Mouse (Mus musculus) lung, adult 2 months (tissue): ENCODE results near the gene 4930583I09Rik. TPM values are rescaled to one million over a fixed set of nuclear protein-coding genes. Genes with fewer than 3 reads are reported as not detected.

Experiments used
- DNase-seq: peaks from one replicate; pipeline ENCODE4 v3.0.0; 2022
- H3K4me1 ChIP-seq: fragments of 200-500 bp; 2 replicates; pipeline ENCODE4 v1.6.1; 2011; ENCODE audit warnings: low read length; ENCODE audit not compliant: control insufficient read depth, insufficient read depth
- H3K4me3 ChIP-seq: fragments of 200-500 bp; replicated peaks from 2 replicates; pipeline ENCODE3; 2011; ENCODE audit warnings: low read depth, mild to moderate bottlenecking, control low read depth, low read length; ENCODE audit errors: extremely low read depth
- CTCF ChIP-seq: fragments of 200-500 bp; IDR thresholded peaks from 2 replicates; pipeline ENCODE4 v1.5.1; 2011; ENCODE audit warnings: mild to moderate bottlenecking, low read length, control low read depth; ENCODE audit not compliant: insufficient read depth
- POLR2A ChIP-seq: fragments of 200-500 bp; IDR thresholded peaks from 2 replicates; pipeline ENCODE4 v1.6.1; 2011; ENCODE audit warnings: low read depth, mild to moderate bottlenecking, control low read depth, low read length, borderline replicate concordance; ENCODE audit errors: extremely low read depth
- WGBS: fragments of 180-500 bp; shearing (Covaris S2); methylation state at CpG from one replicate; pipeline ENCODE4 v1.1.7; 2018; 5-methylcytosine and 5-hydroxymethylcytosine counted together
- polyA plus RNA-seq: library from polyadenylated mRNA; depleted of rRNA; stranded (reverse); fragments of >200 nt; gene quantifications from 2 replicates; pipeline ENCODE4 v1.2.3, GENCODE M21; 2012; rRNA removed

4930583I09Rik gene
- polyA plus RNA-seq: not detected in 2 replicates

DNA sequence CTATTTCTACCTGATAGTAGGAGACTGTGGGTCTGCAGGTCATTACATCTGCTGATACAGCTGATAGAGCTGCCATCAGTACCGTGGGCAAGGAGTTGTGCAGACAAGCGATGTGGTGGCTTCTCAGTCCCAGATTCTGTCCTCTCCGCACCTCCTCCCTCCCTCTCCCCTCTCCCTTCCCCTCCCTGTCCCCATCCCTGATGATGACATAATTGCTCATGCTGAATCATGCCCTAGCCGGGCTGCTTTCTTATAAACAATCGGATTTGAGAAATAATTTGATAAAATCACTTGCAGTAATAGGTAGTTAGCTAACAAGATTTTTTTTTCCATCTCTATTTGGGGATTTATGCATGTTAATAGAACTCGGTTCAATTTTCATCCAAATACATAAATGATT lies at the start of gene 4930583I09Rik:
Gene 4930583I09Rik, minus strand, starts transcription at position 144 of the 400 bp plus-strand sequence.
- no peak for DNase-seq
- TF ChIP-seq POLR2A (no peak), CTCF (no peak)
- no peaks in the 10 kb centered on the region for H3K4me1 ChIP-seq
- WGBS: 54% methylated on average over 6 of the region's 6 CpGs
- H3K4me3 ChIP-seq: no peak within 1 kb of the TSS

DNA sequence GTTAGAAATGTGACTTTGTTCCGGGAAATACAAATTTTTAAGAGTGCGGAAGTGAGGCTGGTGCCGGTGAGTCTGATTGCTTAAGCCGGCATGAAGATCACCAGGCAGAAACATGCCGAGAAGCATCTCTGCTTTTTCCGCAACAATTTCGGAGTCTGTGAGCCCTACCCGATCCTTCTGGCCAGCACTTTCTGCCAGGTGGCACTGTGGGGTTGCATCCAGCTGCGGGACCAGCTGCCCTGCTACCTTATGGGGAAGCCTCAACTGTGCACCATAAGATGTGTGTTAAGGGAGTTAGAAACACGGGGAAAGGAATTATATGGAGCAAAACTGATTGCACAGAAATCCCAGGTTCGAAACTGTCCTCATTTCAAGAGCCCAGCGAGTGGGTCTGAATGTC lies 40.2 kb upstream of the 4930583I09Rik start:
- Histone ChIP-seq H3K4me1 (no peaks in the 10 kb centered on the region), H3K4me3 (no peak overlapping the region)
- TF ChIP-seq POLR2A (no peak), CTCF (no peak)
- WGBS: 85% methylated on average over 12 of the region's 12 CpGs
- DNase-seq: no peak

DNA sequence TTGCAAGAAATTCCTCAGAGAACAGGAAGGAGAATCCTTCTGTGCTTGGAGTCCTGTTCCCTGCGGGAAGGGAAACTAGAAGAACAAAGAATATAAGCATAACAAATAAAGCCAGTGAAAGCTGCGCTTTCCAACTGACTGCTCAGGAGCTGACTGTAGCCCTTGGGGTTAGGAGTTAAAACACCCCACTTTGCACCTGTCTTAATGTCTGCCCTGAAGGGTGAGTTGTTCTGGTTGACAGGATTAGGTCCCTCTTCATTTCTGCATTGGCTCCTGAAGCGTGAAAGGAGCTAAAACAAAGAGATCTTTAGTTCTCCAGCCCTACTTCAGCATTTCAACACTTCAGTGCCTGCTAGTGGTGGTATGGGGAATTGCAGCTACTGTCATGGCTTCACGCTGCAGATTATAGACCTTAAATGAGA lies 37.8 kb upstream of the 4930583I09Rik start:
- no peak for TF ChIP-seq POLR2A
- TF ChIP-seq CTCF: peak; percentile 59
- no peak overlapping the region for H3K4me3 ChIP-seq
- no peaks in the 10 kb centered on the region for H3K4me1 ChIP-seq
- DNase-seq: peak; percentile 50
- 33% methylated on average over 4 of the region's 4 CpGs for WGBS

DNA sequence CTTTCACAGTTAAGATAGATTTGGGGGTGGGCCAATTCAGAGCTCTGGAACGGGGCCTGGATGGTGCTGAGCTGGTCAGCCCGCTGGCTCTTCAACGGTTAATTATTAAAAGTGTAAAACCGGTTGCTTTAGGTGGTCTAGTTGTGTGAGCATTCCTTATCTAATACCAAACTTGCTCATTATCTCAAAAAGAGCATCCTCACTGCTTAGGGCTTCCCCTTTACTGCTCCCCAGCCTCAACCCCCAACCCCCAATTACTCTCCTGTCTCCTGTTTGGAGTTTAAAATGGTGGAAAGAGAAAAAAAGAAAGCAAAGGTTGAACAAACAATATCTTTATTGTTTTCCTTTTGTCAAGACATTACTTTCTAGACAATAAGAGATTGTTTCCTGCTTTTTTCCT lies 27.9 kb upstream of the 4930583I09Rik start:
- no peak for DNase-seq
- H3K4me1 ChIP-seq: no peaks in the 10 kb centered on the region
- TF ChIP-seq CTCF (no peak), POLR2A (no peak)
- no peak overlapping the region for H3K4me3 ChIP-seq
- 58% methylated on average over 4 of the region's 4 CpGs for WGBS

DNA sequence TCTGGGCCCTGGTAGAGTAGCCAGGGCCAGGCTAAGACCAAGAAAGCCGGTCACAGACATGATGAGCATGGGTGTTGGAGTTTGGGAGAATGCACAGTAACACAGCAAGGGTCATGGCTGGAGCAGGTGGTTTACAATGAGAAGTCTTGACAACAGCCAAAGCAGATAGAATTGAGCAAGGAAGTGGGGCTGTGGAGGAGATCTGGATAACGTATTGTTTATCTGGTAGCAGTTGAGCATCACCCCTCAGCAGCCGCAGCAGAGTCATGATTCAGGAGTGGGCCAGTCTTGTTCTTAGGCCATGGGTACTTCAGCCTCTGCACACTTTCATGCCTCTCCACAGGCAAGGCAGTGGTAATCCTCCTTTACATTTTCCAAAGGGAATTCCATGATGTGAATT lies 25.1 kb upstream of the 4930583I09Rik start:
- 71% methylated on average over 3 of the region's 3 CpGs for WGBS

DNA sequence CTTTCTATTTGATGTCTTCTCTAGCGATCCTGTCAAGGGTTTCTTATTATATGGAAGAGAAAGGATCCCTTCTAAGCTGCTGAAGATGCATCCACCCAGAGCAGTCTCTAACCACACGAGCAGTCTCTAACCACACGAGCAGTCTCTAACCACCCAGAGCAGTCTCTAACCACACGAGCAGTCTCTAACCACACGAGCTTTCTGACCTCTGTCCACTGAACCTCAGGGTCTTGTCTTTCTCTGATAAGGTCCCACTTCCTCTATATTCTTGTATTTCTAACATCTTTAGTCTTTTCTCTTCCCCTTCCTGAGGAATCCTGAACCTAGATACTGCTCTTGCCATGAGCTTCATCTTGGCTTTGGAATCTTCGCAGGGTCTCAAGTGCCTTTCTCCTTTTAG lies 23.0 kb upstream of the 4930583I09Rik start:
- Histone ChIP-seq H3K4me1 (no peaks in the 10 kb centered on the region), H3K4me3 (no peak overlapping the region)
- TF ChIP-seq CTCF (no peak), POLR2A (no peak)
- 69% methylated on average over 6 of the region's 6 CpGs for WGBS
- DNase-seq: no peak

More for the DNA sequence above, 25.1 kb upstream of the 4930583I09Rik start:
- TF ChIP-seq POLR2A: no peak
- TF ChIP-seq CTCF: no peak
- Histone ChIP-seq H3K4me1 (no peaks in the 10 kb centered on the region), H3K4me3 (no peak overlapping the region)
- DNase-seq: no peak

DNA sequence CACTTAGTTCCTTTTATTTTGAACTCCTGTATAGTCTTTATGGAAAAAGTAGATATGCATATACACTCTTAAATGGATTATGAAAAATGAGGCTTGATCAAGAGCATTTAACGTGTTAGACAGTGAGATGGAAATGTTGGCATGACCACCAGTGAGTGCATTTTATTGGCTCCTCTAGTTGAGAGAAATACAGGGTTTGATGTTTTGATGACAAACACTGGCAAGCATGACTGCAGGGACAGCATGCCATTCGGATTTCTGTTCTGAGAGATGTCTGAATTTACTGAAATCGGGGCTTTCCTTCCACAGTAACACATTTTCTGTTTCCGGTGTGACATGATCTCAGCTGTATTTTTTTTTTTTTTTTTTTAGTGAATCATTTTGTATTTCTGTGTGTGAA lies 12.2 kb upstream of the 4930583I09Rik start:
- TF ChIP-seq CTCF: no peak
- Histone ChIP-seq H3K4me1 (no peaks in the 10 kb centered on the region), H3K4me3 (no peak overlapping the region)
- DNase-seq: no peak
- WGBS: 78% methylated on average over 4 of the region's 4 CpGs

DNA sequence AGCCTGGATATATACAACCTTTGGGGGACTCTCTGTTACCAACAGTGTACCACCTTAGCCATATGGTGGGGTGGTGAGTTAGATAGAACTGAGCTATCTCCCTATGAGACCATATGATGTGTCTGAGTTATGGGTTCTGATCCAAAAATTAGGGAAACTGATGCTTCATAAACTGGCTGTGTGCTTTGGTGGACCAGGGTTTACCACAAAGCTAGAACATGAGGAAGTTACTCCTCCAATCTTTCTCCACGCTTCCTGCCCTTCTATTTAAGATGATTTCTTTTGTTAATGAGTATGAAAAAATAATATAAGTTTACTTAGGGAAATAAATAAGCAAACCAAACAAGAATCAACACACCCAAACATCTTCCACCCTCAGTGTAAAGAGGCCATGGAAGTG lies 10.8 kb upstream of the 4930583I09Rik start:
- Histone ChIP-seq H3K4me1 (no peaks in the 10 kb centered on the region), H3K4me3 (no peak overlapping the region)
- TF ChIP-seq CTCF (no peak), POLR2A (no peak)
- 79% methylated on average over 1 of the region's 1 CpGs for WGBS
- DNase-seq: no peak

DNA sequence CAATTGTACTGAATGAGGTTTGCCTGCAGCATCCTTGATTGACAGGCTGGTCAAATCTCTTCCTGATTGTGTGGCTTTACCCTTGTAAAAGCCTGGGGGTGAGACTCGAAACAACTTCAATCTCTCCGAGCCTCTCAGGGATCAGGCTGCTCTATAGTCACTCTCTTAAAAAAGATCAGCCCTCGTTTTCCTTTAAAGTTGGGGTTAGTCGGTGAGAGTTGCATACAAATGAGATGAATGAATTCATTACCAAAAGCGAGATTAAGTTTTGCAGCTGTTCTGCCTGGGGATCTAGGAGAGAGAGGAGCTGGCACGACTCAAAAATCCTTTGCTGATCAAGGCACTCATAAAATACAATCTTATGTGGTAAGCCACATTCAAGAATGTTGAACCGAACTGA lies 1.0 kb upstream of the 4930583I09Rik start:
- H3K4me1 ChIP-seq: no peaks in the 10 kb centered on the region
- no peak for TF ChIP-seq POLR2A
- no peak for TF ChIP-seq CTCF
- no peak for DNase-seq
- H3K4me3 ChIP-seq: no peak overlapping the region
- WGBS: 26% methylated on average over 7 of the region's 7 CpGs

DNA sequence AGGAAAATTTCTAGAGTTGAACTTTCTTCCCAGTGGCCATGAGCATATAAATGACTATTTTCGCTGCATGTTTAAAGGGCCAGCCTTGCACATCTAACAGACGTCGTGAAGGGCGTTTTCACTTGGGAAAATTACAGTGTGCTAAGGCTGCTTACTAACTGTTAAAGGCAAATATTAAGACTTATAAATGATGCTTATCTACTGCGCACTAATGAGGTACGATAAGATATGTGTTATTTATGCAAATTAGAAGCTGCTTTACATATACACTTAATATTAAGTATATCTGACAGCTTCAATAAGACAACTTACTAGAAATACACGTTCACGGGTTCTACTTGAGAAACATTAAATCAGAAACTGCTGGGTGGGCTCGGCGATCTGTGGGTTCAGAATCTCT lies 481 bp upstream of the 4930583I09Rik start:
- no peak overlapping the region for H3K4me3 ChIP-seq
- 89% methylated on average over 10 of the region's 10 CpGs for WGBS
- DNase-seq: no peak
- H3K4me1 ChIP-seq: no peaks in the 10 kb centered on the region
- TF ChIP-seq CTCF (no peak), POLR2A (no peak)
